Mouse (Mus musculus) E14TG2a.4 (cell line): ENCODE data around the gene Vmp1.

Source experiments
- CTCF ChIP-seq: conservative IDR thresholded peaks from 2 replicates; pipeline ENCODE4 v1.5.1; 2014; ENCODE audit warnings: low read length
- NANOG ChIP-seq: IDR thresholded peaks from 2 replicates; pipeline ENCODE4 v1.6.1; 2014; ENCODE audit warnings: borderline replicate concordance, low read length, mixed read lengths
- POU5F1 ChIP-seq: IDR thresholded peaks from 2 replicates; pipeline ENCODE4 v1.6.1; 2014; ENCODE audit warnings: low read length, borderline replicate concordance

DNA sequence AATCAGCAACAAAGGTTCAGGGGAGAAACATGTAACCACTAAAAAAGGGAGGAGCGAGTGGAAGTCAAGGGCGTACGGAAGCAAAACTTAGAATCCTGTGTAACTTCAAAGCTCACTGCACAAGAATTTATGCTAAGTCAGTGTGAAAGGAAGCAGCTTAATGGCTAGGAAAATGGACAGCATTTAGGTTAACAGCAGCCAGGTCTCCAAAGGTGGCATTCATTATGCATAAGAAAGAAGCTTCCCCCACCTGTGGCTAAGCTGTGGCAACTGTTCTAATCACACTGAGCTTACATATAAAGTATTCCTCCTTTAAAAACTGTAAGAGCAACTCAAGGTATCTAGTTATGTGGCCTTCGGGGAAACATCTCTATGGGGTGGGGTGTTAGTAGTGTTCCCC, 17.5 kb upstream of the Vmp1 start:
- TF ChIP-seq CTCF (no peak), POU5F1 (peak; percentile 90; the same call in 1 of the 2 replicates), NANOG (peak; percentile 86)
